Comparison of ENCODE assay signal across 11 mouse cellular contexts in genomic region chr2:146470947-146471346, GRCm38 (mm10). TPM values are rescaled to one million over a fixed set of nuclear protein-coding genes. Genes with fewer than 3 reads are reported as not detected.
A peak's percentile ranks its signal among the peaks of the same experiment; 100 is the strongest.
DNase-seq lines count a peak whose midpoint lies in the region; ATAC-seq and TF ChIP-seq lines count a peak whose summit lies in the region.
"Had no signal": no experiment of that assay in that cellular context is flagged by ENCODE, and none has a peak within 500 bp of the region (broad histone marks: within the 10 kb centered on the region; RNA-seq: fewer than 3 reads in every experiment).

No protein-coding gene starts in this region.

- no peaks in the 10 kb centered on the region for H3K27me3 ChIP-seq in MEL (ENCODE audit: control insufficient read depth in 1 of 2, insufficient read depth in 2 of 2, low read length in 2 of 2)
- H3K27me3 ChIP-seq in liver, embryonic 13.5 days: no peaks in the 10 kb centered on the region
- H3K27me3 ChIP-seq in forebrain, embryonic 11.5 days (ENCODE audit: control insufficient read depth, insufficient read depth, low read length): no peaks in the 10 kb centered on the region
- H3K27me3 ChIP-seq: limb, embryonic 12.5 days had no signal

- no peak overlapping the region for H3K9ac ChIP-seq in MEL (ENCODE audit: control insufficient read depth, low read depth, low read length, poor library complexity, severe bottlenecking)
- no peak overlapping the region for H3K9ac ChIP-seq in liver, embryonic 13.5 days
- H3K9ac ChIP-seq in forebrain, embryonic 11.5 days (ENCODE audit: low read length): no peak overlapping the region
- H3K9ac ChIP-seq: limb, embryonic 12.5 days had no signal

- H3K79me2 ChIP-seq in MEL (ENCODE audit: control insufficient read depth, insufficient read depth, low read length, poor library complexity): no peaks in the 10 kb centered on the region

- no peak overlapping the region for H3K4me3 ChIP-seq in MEL (ENCODE audit: control insufficient read depth in 1 of 2, insufficient read depth in 1 of 2, low read depth in 2 of 2, low read length in 2 of 2)
- no peak overlapping the region for H3K4me3 ChIP-seq in liver, embryonic 13.5 days (replicated peaks)
- no peak overlapping the region for H3K4me3 ChIP-seq in forebrain, embryonic 11.5 days (ENCODE audit: low read depth, low read length)
- H3K4me3 ChIP-seq: limb, embryonic 12.5 days had no signal

- peak; percentile 14 for DNase-seq in kidney, postnatal 10 days
- no peak for DNase-seq in kidney, adult 11 months
- DNase-seq in MEL (ENCODE audit: low read depth, low spot score): peak; percentile 49
- DNase-seq in liver, embryonic 13.5 days: no peak
- DNase-seq in gastrocnemius, postnatal 4 days (ENCODE audit: low spot score in 2 of 2): no peak
- no peak for DNase-seq in forebrain, embryonic 11.5 days (ENCODE audit: low spot score)
- no peak for DNase-seq in adrenal gland, adult 2 months
- DNase-seq: lung, postnatal 36 days; retina, postnatal 1 day had no signal

- no peak for TF ChIP-seq POLR2A in MEL (IDR thresholded peaks at IDR 0.05; ENCODE audit: control insufficient read depth in 1 of 2, insufficient read depth in 1 of 2, low read depth in 1 of 2, low read length in 2 of 2, poor library complexity in 1 of 2)

- peaks cover 11 to 14% of the 10 kb centered on the region in 2 experiments for H3K4me1 ChIP-seq in MEL (ENCODE audit: control insufficient read depth in 1 of 2, insufficient read depth in 2 of 2, low read length in 2 of 2)
- peaks cover 14% of the 10 kb centered on the region for H3K4me1 ChIP-seq in liver, embryonic 13.5 days (replicated peaks)
- H3K4me1 ChIP-seq in forebrain, embryonic 11.5 days (replicated peaks; ENCODE audit: control insufficient read depth, insufficient read depth, low read length): no peaks in the 10 kb centered on the region

- TF ChIP-seq RAD21 in MEL (IDR thresholded peaks at IDR 0.05; ENCODE audit: low read depth, low read length): no peak

- peaks cover 0 to 12% of the 10 kb centered on the region in 2 experiments; a peak in 2 of 4 replicates for H3K36me3 ChIP-seq in MEL (ENCODE audit: control insufficient read depth in 1 of 2, insufficient read depth in 2 of 2, low read length in 2 of 2)
- H3K36me3 ChIP-seq in liver, embryonic 13.5 days: no peaks in the 10 kb centered on the region
- no peaks in the 10 kb centered on the region for H3K36me3 ChIP-seq in forebrain, embryonic 11.5 days (ENCODE audit: control insufficient read depth, insufficient read depth, low read length)
- H3K36me3 ChIP-seq: limb, embryonic 12.5 days had no signal

- H3K9me3 ChIP-seq in MEL (replicated peaks; ENCODE audit: insufficient read depth, low read length): no peaks in the 10 kb centered on the region
- no peaks in the 10 kb centered on the region for H3K9me3 ChIP-seq in liver, embryonic 13.5 days (replicated peaks)
- H3K9me3 ChIP-seq in forebrain, embryonic 11.5 days (ENCODE audit: control insufficient read depth, low read length): no peaks in the 10 kb centered on the region
- H3K9me3 ChIP-seq: limb, embryonic 12.5 days had no signal

- 42% methylated on average over 5 of the region's 5 CpGs for WGBS in liver, embryonic 13.5 days (ENCODE audit: insufficient replicate concordance)
- WGBS in forebrain, embryonic 11.5 days: 84% methylated on average over 5 of the region's 5 CpGs

- no peak overlapping the region for H3K27ac ChIP-seq in MEL (ENCODE audit: control insufficient read depth, low read depth, low read length)
- no peak overlapping the region for H3K27ac ChIP-seq in liver, embryonic 13.5 days
- no peak overlapping the region for H3K27ac ChIP-seq in forebrain, embryonic 11.5 days (ENCODE audit: low read depth, low read length)
- H3K27ac ChIP-seq: limb, embryonic 12.5 days had no signal

- TF ChIP-seq EP300 in MEL (IDR thresholded peaks at IDR 0.05; ENCODE audit: low read depth in 1 of 2, low read length in 2 of 2): peak; percentile 7 to 39; a peak in 1 of 4 replicates

- no peak overlapping the region for H3K4me2 ChIP-seq in liver, embryonic 13.5 days
- no peak overlapping the region for H3K4me2 ChIP-seq in forebrain, embryonic 11.5 days (ENCODE audit: low read depth, low read length, severe bottlenecking)
- H3K4me2 ChIP-seq: limb, embryonic 12.5 days had no signal

- peak; percentile 76 for ATAC-seq in common myeloid progenitor, adult 5-6 weeks (replicated peaks; ENCODE audit: low read depth, poor library complexity, severe bottlenecking)
- ATAC-seq in liver, embryonic 13.5 days (ENCODE audit: low read depth): peak; percentile 61
- no peak for ATAC-seq in forebrain, embryonic 11.5 days (replicated peaks; ENCODE audit: low FRiP score)

- no peak for TF ChIP-seq CTCF in MEL (IDR thresholded peaks at IDR 0.05 in 2 of 3, conservative IDR thresholded peaks at IDR 0.05 in 1 of 3; ENCODE audit: control insufficient read depth in 1 of 3, insufficient read depth in 1 of 3, low read depth in 2 of 3, low read length in 3 of 3, poor library complexity in 1 of 3, severe bottlenecking in 1 of 3)

TF ChIP-seq in MEL, 35 proteins besides CTCF, POLR2A, EP300 and RAD21:
- TF ChIP-seq MAFK (IDR thresholded peaks at IDR 0.05; ENCODE audit: borderline replicate concordance, low read depth, low read length) (no peak), ZNF384 (IDR thresholded peaks at IDR 0.05; ENCODE audit: low read depth, low read length) (no peak), JUND (IDR thresholded peaks at IDR 0.05; ENCODE audit: low read depth, low read length) (no peak), E2F4 (IDR thresholded peaks at IDR 0.05; ENCODE audit: borderline replicate concordance, low read depth, low read length) (no peak), NRF1 (IDR thresholded peaks at IDR 0.05; ENCODE audit: insufficient read depth, low read depth, low read length, poor library complexity, severe bottlenecking) (no peak), BHLHE40 (IDR thresholded peaks at IDR 0.05; ENCODE audit: borderline replicate concordance, low read depth, low read length) (peak; percentile 68; the same call in 1 of the 2 replicates), HCFC1 (IDR thresholded peaks at IDR 0.05; ENCODE audit: low read depth, low read length) (no peak), CHD2 (IDR thresholded peaks at IDR 0.05; ENCODE audit: low read length) (no peak), ETS1 (IDR thresholded peaks at IDR 0.05; ENCODE audit: low read depth, low read length) (peak; percentile 37; the same call in 1 of the 2 replicates), KAT2A (conservative IDR thresholded peaks at IDR 0.05; ENCODE audit: low read depth, low read length) (no peak), TCF12 (IDR thresholded peaks at IDR 0.05; ENCODE audit: low read depth, low read length) (no peak; the same call in 1 of the 2 replicates), USF1 (IDR thresholded peaks at IDR 0.05; ENCODE audit: low read depth, low read length) (no peak), SIN3A (IDR thresholded peaks at IDR 0.05; ENCODE audit: low read length) (peak; percentile 39; the same call in 1 of the 2 replicates), GATA1 (IDR thresholded peaks at IDR 0.05; ENCODE audit: low read depth, low read length) (peak; percentile 52), NELFE (IDR thresholded peaks at IDR 0.05; ENCODE audit: low read depth, low read length) (no peak)

RNA-seq across cellular contexts. Expression of gene Ralgapa2, which starts 41.2 kb away (rescaled TPM):
- 9.2 and 9.4 TPM in 2 replicates for total RNA-seq in MEL (2012; rRNA removed)
- 1 to 10 TPM in 1 of 2 experiments, not detected in 1; 9.6 TPM for polyA plus RNA-seq in MEL (2012; ENCODE audit: insufficient read depth in 1 of 2, insufficient read length in 2 of 2, low read depth in 1 of 2, low replicate concordance in 2 of 2, missing spikeins in 1 of 2)
- 24.2 and 28.2 TPM in 2 replicates for total RNA-seq in common myeloid progenitor, adult 5-6 weeks (2017)
- 2.9 and 3.3 TPM in 2 replicates for polyA plus RNA-seq in liver, embryonic 13.5 days (2015; fragmentation: Nextera tagmentation; extraction: Ambion mirVana)
- total RNA-seq in gastrocnemius, postnatal 4 days (2021): 1 to 10 TPM; 7.0 to 8.2 TPM
- polyA plus RNA-seq in forebrain, embryonic 11.5 days (2014; fragmentation: Nextera tagmentation; extraction: Ambion mirVana): 11.8 and 12.3 TPM in 2 replicates
- 10 to 100 TPM; 22.1 to 28.4 TPM for total RNA-seq in adrenal gland, adult 2 months (2021)
- polyA plus RNA-seq in adrenal gland, adult 2 months (2012; rRNA removed): 10.2 and 12.9 TPM in 2 replicates

Comparison
In these comparisons a context has a peak if more than half of its experiments do, and no peak if none do; other contexts are left out.
1. DNase-seq: peak in kidney, postnatal 10 days (single experiment) and MEL (single experiment); none in kidney, adult 11 months (single experiment), liver, embryonic 13.5 days (single experiment), gastrocnemius, postnatal 4 days (0 of 2), forebrain, embryonic 11.5 days (single experiment) and adrenal gland, adult 2 months (single experiment).